Mouse (Mus musculus) B cell, adult 62 days (primary cell): ENCODE results near the gene Asrgl1. TPM values are rescaled to one million over a fixed set of nuclear protein-coding genes. Genes with fewer than 3 reads are reported as not detected.

ENCODE experiments used
- total RNA-seq: library from RNA; stranded (reverse); gene quantifications from 4 replicates; pipeline ENCODE4 v1.2.4, GENCODE M21; 2023

Asrgl1 gene
- 20.9 to 32.7 TPM (median 25.2 TPM) in 4 replicates for total RNA-seq

DNA sequence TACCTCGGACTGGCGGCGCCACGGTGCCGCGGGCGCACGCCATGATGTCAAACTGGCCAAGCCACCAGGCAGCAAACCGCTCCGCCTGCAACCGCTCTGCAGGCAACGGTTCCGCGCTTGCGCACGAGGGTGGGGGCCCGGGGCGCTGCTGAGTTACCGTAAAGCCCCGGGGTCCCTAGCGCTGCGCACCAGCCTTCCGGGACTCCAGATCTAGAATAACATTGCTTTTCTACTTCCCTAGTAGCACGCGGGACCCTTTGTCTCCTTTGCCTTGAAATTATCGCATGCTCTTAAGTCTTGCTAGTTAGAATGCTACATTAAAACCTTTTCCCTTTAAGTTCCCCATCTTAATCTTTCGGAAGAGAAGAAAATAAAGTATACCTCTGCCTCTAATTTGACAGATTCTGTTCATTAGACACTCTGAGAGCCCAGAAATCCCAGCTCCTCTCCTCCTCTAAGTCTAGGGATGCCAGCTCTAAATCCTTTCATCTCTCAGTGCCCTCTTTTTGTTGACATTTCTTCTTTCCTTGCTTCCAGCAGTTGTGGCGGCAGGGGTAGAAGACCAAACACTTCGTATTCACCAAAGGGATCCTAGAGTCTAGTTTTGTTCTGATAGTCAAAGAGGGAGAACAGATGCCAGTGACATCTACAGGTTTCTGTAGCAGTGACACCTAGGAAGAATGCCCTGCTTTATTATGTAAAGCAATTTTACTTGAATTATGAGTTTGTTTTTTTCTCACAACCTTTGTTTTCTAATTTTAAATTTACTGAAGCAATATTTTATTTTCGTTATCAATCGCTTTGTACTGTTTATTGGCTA lies at the start of gene Asrgl1:
Gene Asrgl1, minus strand, starts transcription at position 125 of the 820 bp plus-strand sequence.

GRCm38 (mm10) chr19:9087821-9088220 lies 47.6 kb downstream of the Asrgl1 start, which contains the start of gene Scgb1a1:
Gene Scgb1a1 (minus strand): TSS chr19:9087958.

Other genes starting within 250 kb of the Asrgl1 start
- gene 1810009A15Rik, start 246.8 kb downstream of the Asrgl1 start, total RNA-seq = 32.7 to 40.6 TPM (median 37.3 TPM) in 4 replicates
- gene Gm49416, start 246.7 kb downstream of the Asrgl1 start, total RNA-seq = 4.7 to 5.0 TPM in 2 of 4 replicates, not detected in the others
- 17.6 to 20.4 TPM (median 19.8 TPM) in 4 replicates for gene Ints5, start 242.6 kb downstream of the Asrgl1 start, total RNA-seq
- 148 to 156 TPM (median 152 TPM) in 4 replicates for gene Ganab, start 237.6 kb downstream of the Asrgl1 start, total RNA-seq
- 62.7 to 65.2 TPM (median 64.4 TPM) in 4 replicates for gene B3gat3, start 215.3 kb downstream of the Asrgl1 start, total RNA-seq
- 4.1 to 5.4 TPM (median 5.0 TPM) in 4 replicates for gene Rom1, start 206.3 kb downstream of the Asrgl1 start, total RNA-seq
- gene Eml3, start 206.1 kb downstream of the Asrgl1 start, total RNA-seq = 90.1 to 96.3 TPM (median 93.0 TPM) in 4 replicates
- 193 to 211 TPM (median 196 TPM) in 4 replicates for gene Mta2, start 193.8 kb downstream of the Asrgl1 start, total RNA-seq
- 44.1 to 51.1 TPM (median 47.8 TPM) in 4 replicates for gene Tut1, start 181.8 kb downstream of the Asrgl1 start, total RNA-seq
- gene Eef1g, start 168.6 kb downstream of the Asrgl1 start, total RNA-seq = 481 to 522 TPM (median 501 TPM) in 4 replicates
- gene Ahnak, start 146.4 kb downstream of the Asrgl1 start, total RNA-seq = 135 to 153 TPM (median 149 TPM) in 4 replicates
- not detected in 4 replicates for gene Scgb1a1, start 47.7 kb downstream of the Asrgl1 start, total RNA-seq